Mouse (Mus musculus): ENCODE measurements around the gene Syt7.

- TF ChIP-seq CTCF (IDR thresholded peaks at IDR 0.05; ENCODE audit: extremely low read depth, insufficient read length, insufficient replicate concordance, low read depth, low read length) (no peak), POLR2A (IDR thresholded peaks at IDR 0.05; ENCODE audit: low read depth, low read length) (no peak)
Measured at GRCm38 (mm10) chr19:10482703-10483102, 93.8 kb downstream of the Syt7 start, which contains the start of gene Ppp1r32.

Data from small intestine, adult 2 months (tissue).